Mouse (Mus musculus) limb, embryonic 12.5 days (tissue): ENCODE measurements at regions not wholly inside any gene's neighbourhood (a gene's known extent, or its start where the extent isn't known, plus 50 kb on each side); places are given as distances from the start of the nearest gene placed in this dataset.

Experiments used
- ATAC-seq: fragments of 200-750 bp; cut with Nextera tagmentation; 2 replicates; pipeline ENCODE4 v1.8.0; 2017; ENCODE audit warnings: low read depth, moderate TSS enrichment; ENCODE audit not compliant: insufficient number of reproducible peaks, insufficient read depth, low FRiP score, low TSS enrichment
- H3K27ac ChIP-seq: fragments of 300-500 bp; sonication (generic); 2 replicates; pipeline ENCODE4 v1.5.1; 2016; ENCODE audit warnings: mild to moderate bottlenecking, moderate library complexity
- H3K27me3 ChIP-seq: fragments of 300-500 bp; sonication (generic); 2 replicates; pipeline ENCODE4 v1.6.1; 2016; ENCODE audit warnings: mild to moderate bottlenecking, moderate library complexity
- H3K36me3 ChIP-seq: fragments of 300-500 bp; sonication (generic); 2 replicates; pipeline ENCODE4 v1.6.1; 2016; ENCODE audit warnings: mild to moderate bottlenecking, moderate library complexity
- H3K4me1 ChIP-seq: fragments of 300-500 bp; sonication (generic); replicated peaks from 2 replicates; pipeline ENCODE4 v1.6.1; 2016
- H3K4me2 ChIP-seq: fragments of 300-500 bp; sonication (generic); 2 replicates; pipeline ENCODE4 v1.6.1; 2016; ENCODE audit warnings: mild to moderate bottlenecking, moderate library complexity
- H3K4me3 ChIP-seq: fragments of 300-500 bp; sonication (generic); replicated peaks from 2 replicates; pipeline ENCODE4 v1.5.1; 2016; ENCODE audit warnings: mild to moderate bottlenecking
- H3K9ac ChIP-seq: fragments of 300-500 bp; sonication (generic); replicated peaks from 2 replicates; pipeline ENCODE4 v1.6.1; 2016; ENCODE audit warnings: mild to moderate bottlenecking, moderate library complexity
- H3K9me3 ChIP-seq: fragments of 300-500 bp; sonication (generic); 2 replicates; pipeline ENCODE4 v1.6.1; 2016; ENCODE audit warnings: mild to moderate bottlenecking, moderate library complexity
- WGBS: fragments of 180-500 bp; shearing (Covaris S2); methylation state at CpG from one replicate; pipeline ENCODE4 v1.1.7; 2016; 5-methylcytosine and 5-hydroxymethylcytosine counted together

DNA sequence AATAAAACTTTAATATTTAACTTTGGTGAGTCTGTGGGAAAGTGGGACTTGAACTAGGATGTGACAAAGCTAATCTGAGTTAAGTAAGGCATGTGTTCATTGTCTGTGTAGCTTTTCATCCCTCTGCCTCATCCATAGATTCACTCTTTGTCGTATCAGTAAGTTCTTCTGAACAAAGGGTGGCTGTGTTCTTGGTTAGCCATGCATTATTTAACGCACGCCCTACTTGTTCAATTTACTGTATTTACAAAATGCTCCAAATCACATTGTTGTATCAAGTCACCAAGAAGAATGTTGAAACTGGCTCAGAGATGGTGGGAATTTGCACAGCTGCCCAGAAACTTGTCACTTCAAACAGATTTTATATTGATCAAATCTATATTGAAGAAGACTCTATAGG, 132.2 kb upstream of the Meis1 start:
- no peaks in the 10 kb centered on the region for H3K9me3 ChIP-seq
- no peak overlapping the region for H3K4me3 ChIP-seq
- ATAC-seq: no peak
- H3K4me1 ChIP-seq: no peaks in the 10 kb centered on the region
- no peak overlapping the region for H3K27ac ChIP-seq
- no peak overlapping the region for H3K9ac ChIP-seq
- H3K36me3 ChIP-seq: no peaks in the 10 kb centered on the region
- 89% methylated on average over 3 of the region's 3 CpGs for WGBS
- H3K4me2 ChIP-seq: no peak overlapping the region
- no peaks in the 10 kb centered on the region for H3K27me3 ChIP-seq

DNA sequence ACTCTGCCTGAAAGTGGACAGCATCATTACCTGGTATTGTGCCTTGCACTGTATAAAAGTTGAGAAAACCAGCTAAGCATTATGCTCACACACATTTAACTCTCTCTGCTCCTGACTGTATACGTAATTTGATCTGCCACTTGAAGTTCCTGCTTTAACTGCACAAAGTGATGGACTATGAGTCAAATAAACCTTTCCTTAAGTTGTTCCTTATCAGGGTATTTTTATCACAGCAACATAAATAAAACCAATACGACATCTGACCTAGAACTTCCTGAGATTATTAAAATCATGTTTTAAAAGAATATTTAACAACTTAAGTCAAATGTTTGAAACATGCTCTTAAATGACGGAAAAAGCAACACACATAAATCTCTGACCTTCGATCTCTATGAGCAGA, 134.9 kb upstream of the Meis1 start:
- H3K9me3 ChIP-seq: no peaks in the 10 kb centered on the region
- H3K27me3 ChIP-seq: no peaks in the 10 kb centered on the region
- no peak overlapping the region for H3K4me2 ChIP-seq
- H3K27ac ChIP-seq: no peak overlapping the region
- WGBS: 65% methylated on average over 4 of the region's 4 CpGs
- no peak overlapping the region for H3K9ac ChIP-seq
- H3K4me1 ChIP-seq: no peaks in the 10 kb centered on the region
- ATAC-seq: no peak
- no peaks in the 10 kb centered on the region for H3K36me3 ChIP-seq
- no peak overlapping the region for H3K4me3 ChIP-seq

DNA sequence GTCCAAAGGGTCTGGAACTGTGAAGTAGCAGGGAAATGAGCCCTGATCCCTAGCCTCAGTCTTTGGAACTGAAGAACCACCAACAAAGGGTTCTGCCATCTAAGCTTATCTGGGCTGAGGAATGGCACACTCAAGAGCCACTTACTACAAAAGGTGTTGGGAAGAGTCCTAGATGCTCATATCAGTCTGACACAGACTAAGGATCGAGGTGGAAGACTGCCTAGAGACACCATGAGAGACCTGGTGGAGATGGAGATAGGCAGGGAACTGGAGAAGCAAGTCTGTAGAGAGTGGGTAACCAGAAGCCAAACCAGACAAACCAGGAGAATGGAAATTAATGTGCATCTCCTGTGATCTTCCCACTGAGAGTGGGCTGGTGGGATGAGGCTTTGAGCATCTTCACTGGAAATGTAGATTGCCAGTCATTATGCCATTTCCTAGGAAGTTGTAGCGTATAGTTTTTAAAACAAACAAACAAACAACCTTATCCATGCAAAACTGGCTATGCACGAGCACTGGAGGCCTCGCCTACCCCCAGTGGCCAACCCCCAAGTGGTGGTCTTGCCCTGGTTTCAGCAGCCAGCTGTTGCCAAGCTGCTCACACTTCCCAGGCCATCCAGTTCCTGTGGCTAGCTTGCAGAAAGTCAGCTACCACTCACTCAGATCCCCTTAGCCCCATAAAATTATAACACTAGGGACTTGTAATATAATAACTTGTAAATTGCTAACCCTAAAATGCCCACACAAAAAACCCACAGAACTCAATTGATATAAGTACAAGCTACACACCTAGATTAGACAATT, 136.2 kb upstream of the Meis1 start:
- no peak overlapping the region for H3K27ac ChIP-seq
- H3K36me3 ChIP-seq: no peaks in the 10 kb centered on the region
- no peak overlapping the region for H3K4me3 ChIP-seq
- no peaks in the 10 kb centered on the region for H3K4me1 ChIP-seq
- H3K9ac ChIP-seq: no peak overlapping the region
- WGBS: 87% methylated on average over 4 of the region's 4 CpGs
- H3K9me3 ChIP-seq: no peaks in the 10 kb centered on the region
- no peaks in the 10 kb centered on the region for H3K27me3 ChIP-seq
- no peak overlapping the region for H3K4me2 ChIP-seq
- ATAC-seq: no peak

DNA sequence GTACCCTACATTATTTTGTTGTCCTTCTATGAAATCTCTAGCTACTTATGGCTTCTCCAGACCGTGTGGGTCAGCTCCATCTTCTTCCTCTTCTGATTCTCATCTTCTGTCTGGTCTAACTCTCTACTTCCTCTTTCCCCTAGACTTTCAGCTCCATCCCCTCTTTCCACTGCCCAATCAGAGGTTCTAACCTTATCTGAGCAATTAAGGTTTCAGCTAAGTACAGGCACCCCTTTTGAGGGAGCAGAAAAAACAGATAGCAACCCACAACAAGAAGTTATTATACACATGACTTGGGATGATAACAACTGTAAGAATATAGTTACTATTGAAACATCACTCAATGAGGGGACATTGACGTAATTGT, 136.8 kb upstream of the Meis1 start:
- no peaks in the 10 kb centered on the region for H3K4me1 ChIP-seq
- no peak for ATAC-seq
- H3K36me3 ChIP-seq: no peaks in the 10 kb centered on the region
- no peaks in the 10 kb centered on the region for H3K9me3 ChIP-seq
- H3K27ac ChIP-seq: no peak overlapping the region
- H3K4me2 ChIP-seq: no peak overlapping the region
- H3K4me3 ChIP-seq: no peak overlapping the region
- no peak overlapping the region for H3K9ac ChIP-seq
- WGBS: 79% methylated on average over 2 of the region's 2 CpGs
- no peaks in the 10 kb centered on the region for H3K27me3 ChIP-seq

DNA sequence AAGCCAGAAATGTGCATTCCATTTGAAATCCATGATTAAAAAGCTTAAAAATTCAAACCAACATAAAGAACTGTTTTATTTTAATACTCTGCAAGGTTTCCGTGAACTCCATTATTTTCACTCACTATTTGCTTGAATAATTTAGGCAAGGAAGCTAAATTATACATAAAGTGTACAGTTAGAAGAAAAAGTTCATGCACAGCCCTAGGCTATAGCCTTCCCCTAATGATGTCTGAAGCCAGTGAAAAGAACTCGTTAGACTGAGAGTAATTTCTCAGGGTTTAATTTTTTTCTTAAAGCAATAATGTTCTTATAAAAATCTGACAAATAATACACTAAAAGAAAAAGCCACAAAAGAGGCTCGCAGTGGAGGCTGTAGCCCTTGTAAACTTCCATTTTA, 141.4 kb upstream of the Meis1 start:
- Histone ChIP-seq H3K9ac (no peak overlapping the region), H3K36me3 (no peaks in the 10 kb centered on the region), H3K4me2 (no peak overlapping the region), H3K27ac (no peak overlapping the region), H3K4me1 (no peaks in the 10 kb centered on the region), H3K27me3 (no peaks in the 10 kb centered on the region), H3K9me3 (no peaks in the 10 kb centered on the region), H3K4me3 (no peak overlapping the region)
- ATAC-seq: no peak
- WGBS: 43% methylated on average over 3 of the region's 3 CpGs

DNA sequence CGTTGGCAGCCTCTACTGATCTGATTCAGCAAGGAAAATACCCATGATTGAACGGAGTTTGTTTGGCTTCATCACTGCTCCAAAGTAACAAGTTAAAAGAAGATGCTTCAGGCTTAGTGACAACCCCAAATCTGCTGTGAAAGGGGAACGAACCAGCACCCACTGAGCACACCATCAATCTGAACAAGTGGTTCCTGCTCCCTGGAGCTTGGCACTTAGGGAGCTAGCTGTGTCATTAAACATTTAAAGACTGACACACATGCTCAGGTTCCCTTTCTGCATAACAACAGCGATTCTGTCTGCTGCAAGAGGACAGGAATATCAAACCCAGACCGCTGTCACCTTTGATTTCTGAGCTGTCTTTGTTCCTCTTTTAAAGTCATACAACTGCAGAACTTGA, 141.9 kb upstream of the Meis1 start:
- Histone ChIP-seq H3K36me3 (no peaks in the 10 kb centered on the region), H3K27me3 (no peaks in the 10 kb centered on the region)

DNA sequence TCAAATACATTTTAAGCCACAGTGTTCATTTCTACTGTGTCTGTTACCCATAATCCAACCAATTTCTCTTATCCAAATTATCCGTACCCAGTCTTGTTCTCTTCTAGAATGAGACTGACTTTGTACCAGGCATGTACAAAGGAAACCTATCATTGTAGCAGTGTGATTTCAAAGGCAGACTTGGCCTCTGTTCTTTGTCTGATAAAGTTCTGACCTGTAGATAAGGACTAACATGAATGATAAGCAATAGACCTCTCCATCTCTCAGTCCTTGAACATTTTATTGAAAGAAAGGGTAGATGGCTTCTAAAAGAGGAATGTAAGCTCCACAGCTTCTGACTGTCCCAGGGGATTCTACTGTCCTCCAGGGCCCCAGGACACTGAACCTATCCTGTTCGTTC, 152.2 kb upstream of the Meis1 start:
- ATAC-seq: no peak
- no peaks in the 10 kb centered on the region for H3K36me3 ChIP-seq
- no peaks in the 10 kb centered on the region for H3K27me3 ChIP-seq
- H3K4me2 ChIP-seq: no peak overlapping the region
- H3K27ac ChIP-seq: no peak overlapping the region
- no peak overlapping the region for H3K9ac ChIP-seq
- no peaks in the 10 kb centered on the region for H3K9me3 ChIP-seq
- 83% methylated on average over 2 of the region's 2 CpGs for WGBS
- no peak overlapping the region for H3K4me3 ChIP-seq
- no peaks in the 10 kb centered on the region for H3K4me1 ChIP-seq

More for the DNA sequence above, 141.9 kb upstream of the Meis1 start:
- Histone ChIP-seq H3K4me3 (no peak overlapping the region), H3K4me2 (no peak overlapping the region), H3K9me3 (no peaks in the 10 kb centered on the region), H3K9ac (no peak overlapping the region), H3K27ac (no peak overlapping the region), H3K4me1 (no peaks in the 10 kb centered on the region)
- no peak for ATAC-seq
- 34% methylated on average over 5 of the region's 5 CpGs for WGBS

DNA sequence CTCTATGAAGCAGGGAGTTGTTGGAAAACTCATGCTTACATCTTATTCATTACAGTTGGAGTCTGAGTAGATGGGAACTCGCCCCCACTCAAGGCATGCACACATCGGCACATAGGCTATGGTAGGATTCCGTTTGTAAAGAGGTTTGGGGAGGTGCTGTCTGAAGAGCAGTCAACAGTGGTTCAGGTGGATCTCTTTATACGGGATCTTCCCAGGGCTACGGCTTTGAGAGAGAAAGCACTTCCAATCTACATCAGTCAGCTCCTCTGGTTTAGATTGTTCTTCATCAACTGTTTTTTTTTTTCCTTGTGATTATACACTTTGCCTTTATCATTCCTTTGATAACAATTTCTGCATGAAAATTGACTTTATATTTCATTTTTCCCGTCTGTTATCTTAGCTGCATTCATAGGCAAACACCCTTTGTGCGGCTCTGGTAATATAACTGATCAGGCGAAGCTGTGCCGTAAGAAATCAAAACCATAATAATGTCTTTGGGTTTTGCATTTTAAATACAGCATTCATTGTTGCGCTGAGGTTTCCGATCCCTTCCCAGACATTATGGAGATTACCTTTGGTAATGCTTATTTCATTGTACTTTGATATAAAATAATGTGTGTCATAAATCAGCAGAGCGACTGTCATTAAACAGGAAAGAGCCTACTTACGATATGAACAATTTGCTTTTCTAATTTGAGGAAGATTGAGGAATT, 155.7 kb upstream of the Meis1 start:
- Histone ChIP-seq H3K36me3 (no peaks in the 10 kb centered on the region), H3K9me3 (no peaks in the 10 kb centered on the region), H3K4me1 (no peaks in the 10 kb centered on the region), H3K4me3 (no peak overlapping the region), H3K4me2 (no peak overlapping the region), H3K27me3 (no peaks in the 10 kb centered on the region), H3K9ac (no peak overlapping the region), H3K27ac (no peak overlapping the region)
- WGBS: 88% methylated on average over 13 of the region's 13 CpGs
- ATAC-seq: no peak

DNA sequence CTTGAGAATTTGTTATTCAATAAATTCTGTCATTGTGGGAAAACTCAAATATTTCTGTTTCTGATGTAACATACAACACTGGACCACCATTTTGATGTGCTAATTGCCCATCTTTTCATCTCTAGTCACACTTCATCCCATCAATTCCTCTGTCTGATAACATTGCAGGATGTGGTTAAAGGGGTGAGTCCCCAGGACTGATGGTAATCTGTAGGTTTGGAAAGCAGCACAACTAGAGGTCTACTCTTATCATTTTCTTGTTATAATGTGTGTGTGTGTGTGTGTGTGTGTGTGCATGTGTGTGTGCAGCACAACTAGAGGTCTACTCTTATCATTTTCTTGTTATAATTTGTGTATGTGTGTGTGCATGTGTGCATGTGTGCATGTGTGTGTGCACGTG, 160.5 kb upstream of the Meis1 start:
- Histone ChIP-seq H3K4me3 (no peak overlapping the region), H3K9me3 (no peaks in the 10 kb centered on the region), H3K27me3 (no peaks in the 10 kb centered on the region), H3K4me2 (no peak overlapping the region), H3K36me3 (no peaks in the 10 kb centered on the region), H3K9ac (no peak overlapping the region), H3K4me1 (no peaks in the 10 kb centered on the region), H3K27ac (no peak overlapping the region)
- 96% methylated on average over 1 of the region's 1 CpGs for WGBS
- no peak for ATAC-seq

DNA sequence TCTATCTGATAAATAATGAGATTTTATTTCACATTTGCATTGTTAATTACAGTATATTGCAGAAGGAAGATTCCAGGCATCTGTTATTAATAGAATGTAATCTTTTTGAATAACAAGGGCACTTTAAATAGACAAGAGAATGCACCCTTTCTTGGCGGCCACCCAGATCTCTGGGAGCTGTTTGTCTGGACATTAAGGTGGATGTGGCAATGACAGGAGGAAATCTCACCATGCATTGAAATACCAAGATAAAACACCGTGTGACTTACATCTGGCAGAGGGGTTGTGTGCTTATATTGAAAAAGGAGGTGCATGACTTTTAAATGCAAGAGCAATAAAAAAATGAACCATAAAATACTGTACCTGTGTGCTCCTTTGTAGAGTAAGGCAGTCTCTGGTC, 171.0 kb upstream of the Meis1 start:
- no peaks in the 10 kb centered on the region for H3K36me3 ChIP-seq
- ATAC-seq: no peak
- no peak overlapping the region for H3K27ac ChIP-seq
- no peak overlapping the region for H3K4me2 ChIP-seq
- 0 out of 2 replicates have a peak, but pooled peaks cover 3% of the 10 kb centered on the region for H3K4me1 ChIP-seq
- peaks cover 3% of the 10 kb centered on the region for H3K27me3 ChIP-seq
- H3K9me3 ChIP-seq: no peaks in the 10 kb centered on the region
- no peak overlapping the region for H3K9ac ChIP-seq
- H3K4me3 ChIP-seq: no peak overlapping the region
- WGBS: 67% methylated on average over 2 of the region's 2 CpGs

DNA sequence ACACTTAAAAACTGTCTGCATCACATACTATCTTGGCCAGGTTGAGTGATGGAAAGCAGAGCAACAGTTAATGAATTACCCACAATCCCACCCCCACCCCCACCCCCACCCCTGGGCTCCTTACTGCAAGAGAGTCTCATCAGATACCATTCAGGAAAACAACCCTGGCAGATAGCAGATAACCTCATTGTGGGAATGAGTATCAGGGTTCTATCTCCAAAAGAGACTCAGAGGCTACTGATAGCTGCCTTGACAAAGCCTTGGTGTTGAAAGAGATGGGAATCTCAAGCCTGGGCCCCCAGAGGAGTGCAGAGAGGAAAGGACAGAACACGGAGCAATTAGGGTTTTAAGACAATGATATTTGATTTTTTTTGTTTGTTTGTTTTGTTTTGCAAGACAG, 175.7 kb upstream of the Meis1 start:
- H3K27ac ChIP-seq: no peak overlapping the region
- H3K4me2 ChIP-seq: no peak overlapping the region
- no peak for ATAC-seq
- H3K27me3 ChIP-seq: no peaks in the 10 kb centered on the region
- H3K36me3 ChIP-seq: no peaks in the 10 kb centered on the region
- whole genome bisulfite sequencing: 30% methylated on average over 1 of the region's 1 CpGs
- no peaks in the 10 kb centered on the region for H3K4me1 ChIP-seq
- H3K9me3 ChIP-seq: no peaks in the 10 kb centered on the region
- no peak overlapping the region for H3K9ac ChIP-seq
- H3K4me3 ChIP-seq: no peak overlapping the region

DNA sequence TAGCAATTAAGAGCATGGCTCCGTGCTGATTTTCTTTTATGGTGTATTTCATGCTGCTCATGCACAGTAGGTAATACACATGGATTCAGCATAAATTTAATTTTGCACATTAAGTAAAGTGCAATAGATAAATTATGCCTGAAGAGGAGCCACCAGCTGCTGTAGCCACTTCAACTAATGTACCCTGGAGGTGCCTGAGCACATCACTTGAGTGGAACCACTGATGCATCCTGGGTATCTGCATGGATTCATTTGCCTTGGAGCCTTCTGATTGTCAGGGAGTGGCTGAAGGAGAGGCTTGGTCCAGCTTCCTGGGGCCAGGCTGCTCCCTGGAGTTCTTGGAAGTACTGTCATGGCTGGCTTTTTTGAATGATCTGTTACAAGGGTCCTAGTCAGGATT, 179.0 kb upstream of the Meis1 start:
- Histone ChIP-seq H3K4me3 (no peak overlapping the region), H3K4me1 (no peaks in the 10 kb centered on the region), H3K4me2 (no peak overlapping the region), H3K36me3 (no peaks in the 10 kb centered on the region), H3K27ac (no peak overlapping the region), H3K9ac (no peak overlapping the region), H3K27me3 (no peaks in the 10 kb centered on the region), H3K9me3 (no peaks in the 10 kb centered on the region)
- ATAC-seq: no peak
- WGBS: 76% methylated on average over 1 of the region's 1 CpGs
